Mouse (Mus musculus): ENCODE results near the gene Epb41l2.

Epb41l2 gene

DNA sequence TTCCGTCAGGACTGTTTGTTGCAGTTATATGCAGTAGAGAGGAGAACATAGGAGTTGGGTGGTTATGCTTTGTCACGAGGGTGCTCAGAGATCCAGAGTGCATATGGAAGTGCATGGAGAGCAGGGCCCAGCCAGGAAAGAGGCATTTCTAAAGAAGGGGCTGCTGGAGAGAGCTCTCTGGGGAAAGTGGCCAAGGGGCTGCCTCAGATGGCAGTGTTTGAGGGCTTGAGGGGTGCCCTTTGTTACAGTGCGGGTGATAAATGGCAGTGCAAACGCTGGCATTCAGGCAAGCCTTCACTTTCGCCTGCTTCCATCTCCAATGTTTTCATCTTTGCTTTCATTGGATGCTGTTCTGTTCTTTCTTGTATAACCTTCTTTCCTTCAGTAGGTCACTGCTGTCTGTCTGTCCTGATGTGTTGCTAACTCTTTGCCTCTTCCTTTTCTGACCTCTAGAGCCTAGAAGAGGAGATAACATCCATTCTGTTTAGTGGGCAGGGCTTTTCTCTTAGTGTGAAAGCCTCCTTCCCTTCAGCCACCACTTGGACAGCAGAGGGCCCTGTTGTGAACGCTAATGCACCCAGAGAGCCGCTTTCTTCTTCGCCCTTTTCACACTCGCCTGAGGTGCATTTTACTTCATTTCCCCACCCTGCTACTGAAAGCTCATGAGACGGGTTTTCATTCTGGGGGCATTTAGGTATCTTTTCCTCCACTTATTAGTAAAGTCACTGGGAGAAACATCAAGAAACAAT, 139.9 kb downstream of the Epb41l2 start:
- no peak for DNase-seq (ENCODE audit: low spot score in 2 of 2)

DNA sequence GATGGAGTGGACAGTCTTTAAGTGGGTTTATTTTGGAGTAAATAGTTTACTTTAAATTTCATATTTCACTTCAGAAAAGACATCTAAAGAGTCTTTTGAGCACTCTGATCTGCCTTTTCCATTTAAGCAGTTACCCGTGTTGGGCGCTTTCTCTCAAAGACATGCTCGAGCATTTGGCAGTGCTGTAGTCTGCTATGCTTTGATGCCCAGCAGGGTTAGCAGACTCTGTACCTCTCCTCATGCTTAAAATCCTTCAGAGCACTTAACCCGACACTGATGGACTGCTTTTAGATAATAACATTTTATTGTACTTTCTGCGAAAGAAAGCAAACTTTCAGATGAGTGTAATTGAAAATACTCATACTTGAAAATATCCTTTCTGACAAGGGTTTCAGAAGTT, 143.7 kb downstream of the Epb41l2 start:
- no peak for DNase-seq (ENCODE audit: low spot score in 2 of 2)

DNA sequence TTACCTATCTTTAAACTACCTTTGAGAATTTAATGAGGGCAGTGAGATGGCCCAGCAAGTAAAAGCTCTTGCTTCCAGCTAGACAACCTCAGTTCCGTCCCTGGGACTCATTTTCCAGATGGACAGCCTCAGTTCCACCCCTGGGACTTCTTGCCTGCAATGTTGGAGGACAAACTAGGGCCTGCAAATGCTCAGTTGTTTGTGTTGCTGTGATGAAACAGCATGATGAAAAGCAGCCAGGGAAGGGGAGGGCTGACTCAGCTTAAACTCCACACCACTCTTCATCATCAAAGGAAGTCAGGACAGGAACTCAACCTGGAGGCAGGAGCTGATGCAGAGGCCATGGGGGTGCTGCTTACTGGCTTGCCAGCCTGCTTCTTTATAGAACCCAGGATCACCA, 154.2 kb downstream of the Epb41l2 start:
- no peak for DNase-seq (ENCODE audit: low spot score in 2 of 2)

DNA sequence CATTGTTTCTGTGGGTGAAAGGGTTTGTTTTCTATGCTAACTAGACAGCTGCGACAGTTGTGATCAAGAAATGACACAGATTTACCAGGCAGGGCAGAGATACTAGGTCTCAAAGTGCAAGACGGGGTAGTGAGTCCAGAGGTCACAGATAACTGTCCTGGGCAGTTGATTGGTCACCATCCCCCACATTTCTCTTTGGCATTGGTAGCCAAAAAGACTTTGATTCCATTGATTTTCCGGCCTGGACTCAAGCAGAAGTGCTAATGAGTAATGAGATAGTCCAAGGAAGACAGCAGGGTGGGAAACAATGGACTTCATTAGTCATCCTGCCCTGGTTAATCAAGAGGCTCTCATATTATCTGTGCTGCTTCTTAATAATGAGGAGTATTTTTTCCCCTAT, 160.4 kb downstream of the Epb41l2 start:
- no peak for DNase-seq (ENCODE audit: low spot score in 2 of 2)

DNA sequence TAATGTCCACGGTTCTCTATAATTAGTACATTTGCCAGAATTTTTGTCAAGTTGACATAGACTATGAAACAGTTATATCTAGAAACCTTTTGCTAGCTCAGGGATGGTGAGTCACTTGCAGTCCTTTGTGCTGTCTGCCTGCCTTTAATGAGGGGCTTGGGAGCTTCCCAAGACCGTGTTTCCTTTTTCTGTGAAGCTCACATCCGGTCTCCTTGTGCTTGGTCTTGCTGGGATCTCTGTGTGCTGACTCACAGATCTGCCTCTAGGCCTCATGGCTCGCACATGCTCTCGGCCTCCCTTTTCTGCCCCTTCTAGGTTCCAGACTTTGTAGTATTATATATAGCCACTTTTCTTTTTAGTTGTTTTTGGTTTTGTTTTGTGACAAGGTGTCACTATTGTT, 160.8 kb downstream of the Epb41l2 start:
- DNase-seq (ENCODE audit: low spot score in 2 of 2): no peak

DNA sequence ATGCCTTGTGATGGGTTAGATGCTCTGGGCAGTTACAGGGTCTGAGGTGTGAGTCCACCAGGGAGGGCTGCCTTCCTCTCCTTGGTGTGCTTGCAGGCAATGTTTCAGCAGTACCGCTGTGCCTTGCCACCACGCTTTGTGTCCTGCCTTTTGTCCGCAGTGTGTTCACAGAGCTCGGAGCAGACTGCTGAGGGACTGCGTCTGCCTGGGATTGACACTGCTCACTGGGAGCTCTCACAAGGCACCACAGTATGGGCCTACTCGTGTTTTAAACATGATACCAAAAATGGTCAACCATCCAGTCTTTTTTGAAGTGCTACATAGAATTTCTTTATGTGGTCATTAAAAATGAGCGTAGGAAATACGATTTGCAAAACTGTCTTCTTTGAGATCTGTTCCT, 164.1 kb downstream of the Epb41l2 start:
- DNase-seq (ENCODE audit: low spot score in 2 of 2): no peak

DNA sequence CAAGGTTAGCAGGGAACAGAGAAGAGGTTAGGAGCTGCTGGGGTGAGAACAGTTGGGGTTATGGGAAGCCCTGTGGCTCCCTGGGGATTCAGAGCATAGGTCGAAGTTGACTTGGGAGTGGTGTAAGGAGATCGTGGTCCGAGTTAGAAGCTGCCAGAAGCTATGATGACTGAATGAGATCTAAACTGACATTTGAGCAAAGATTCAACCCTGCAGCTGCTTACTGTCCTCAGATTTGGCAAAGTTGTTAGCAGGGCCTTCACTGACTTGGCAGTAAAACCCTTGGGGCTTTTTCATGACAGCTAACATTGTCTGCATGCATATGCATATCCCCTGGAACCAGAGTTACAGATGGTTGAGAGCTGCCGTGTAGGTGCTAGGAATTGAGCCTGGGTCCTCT, 166.6 kb downstream of the Epb41l2 start:
- DNase-seq (ENCODE audit: low spot score in 2 of 2): no peak

DNA sequence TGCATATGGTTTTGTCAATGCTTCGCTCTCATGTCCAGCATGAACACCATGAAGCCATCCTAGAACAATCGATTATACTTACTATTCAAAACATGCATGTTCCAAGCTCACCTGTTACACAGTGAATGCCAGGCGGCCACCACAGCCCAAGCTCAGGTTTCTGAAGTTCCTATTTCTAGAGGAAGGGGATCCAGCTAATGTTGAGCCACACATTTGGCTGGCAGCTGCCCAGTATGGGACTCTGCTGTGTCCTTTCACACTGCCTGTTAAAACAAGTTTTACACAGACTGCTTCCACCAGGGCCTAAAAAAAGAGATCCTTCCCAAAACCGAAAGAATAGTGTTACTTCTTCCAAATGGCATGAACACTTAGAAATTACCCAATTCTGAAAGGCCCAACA, 167.0 kb downstream of the Epb41l2 start:
- no peak for DNase-seq (ENCODE audit: low spot score in 2 of 2)

DNA sequence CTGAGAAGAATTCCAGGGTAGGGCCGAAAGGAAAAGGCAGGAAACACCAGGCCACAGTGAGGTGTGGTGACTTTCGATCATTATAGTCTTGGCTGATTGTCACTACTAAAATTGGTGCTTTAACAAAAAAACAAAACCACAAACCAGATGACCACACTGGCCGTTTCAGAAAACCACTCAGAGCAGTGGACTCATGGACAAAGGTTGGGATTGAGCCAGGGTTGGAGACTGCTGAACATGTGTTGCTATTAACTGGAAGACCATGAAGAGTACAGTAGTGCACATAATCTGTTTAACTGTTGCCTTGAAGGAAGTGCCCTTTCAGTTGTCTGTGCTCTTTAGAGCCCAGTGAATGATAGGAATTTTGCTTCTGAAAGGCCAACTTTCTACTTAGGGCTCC, 167.5 kb downstream of the Epb41l2 start:
- DNase-seq (ENCODE audit: low spot score in 2 of 2): no peak

DNA sequence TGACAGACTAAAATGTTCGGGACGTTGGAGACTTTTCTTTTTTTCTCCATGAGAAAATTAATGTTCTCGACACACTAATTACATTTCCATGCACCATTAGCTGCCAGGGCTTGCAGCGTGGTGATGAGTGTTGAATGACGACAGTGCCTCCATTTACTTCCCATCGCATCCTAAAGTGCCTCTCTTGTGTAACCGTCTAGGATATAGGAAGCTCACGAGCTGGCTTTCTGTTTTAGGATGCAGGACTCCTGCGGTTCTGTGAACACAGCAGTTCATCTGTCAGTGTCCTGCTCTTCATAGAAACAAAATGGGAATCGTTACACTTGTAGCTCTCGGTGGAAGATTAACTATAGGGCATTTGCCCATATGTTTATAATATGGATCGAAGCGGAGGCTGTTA, 171.7 kb downstream of the Epb41l2 start:
- no peak for DNase-seq (ENCODE audit: low spot score in 2 of 2)

DNA sequence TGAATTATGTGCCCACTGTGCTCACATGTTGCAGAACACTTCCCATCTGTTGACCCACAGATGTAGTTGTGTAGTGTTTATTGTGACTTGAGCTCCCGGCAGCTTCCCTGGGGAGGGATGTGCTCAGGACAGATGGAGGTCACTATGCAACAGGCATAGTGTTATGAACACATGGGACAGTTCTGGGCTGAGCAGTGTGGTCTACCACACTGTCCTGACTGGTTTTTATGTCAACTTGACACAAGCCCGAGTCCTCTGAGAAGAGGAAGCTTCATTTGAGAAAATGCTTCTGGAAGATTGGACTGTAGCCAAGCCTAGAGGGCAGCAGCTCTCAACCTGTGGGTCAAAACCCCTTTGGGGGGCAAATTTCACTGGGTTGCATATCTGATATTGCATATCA, 173.5 kb downstream of the Epb41l2 start:
- DNase-seq (ENCODE audit: low spot score in 2 of 2): no peak

DNA sequence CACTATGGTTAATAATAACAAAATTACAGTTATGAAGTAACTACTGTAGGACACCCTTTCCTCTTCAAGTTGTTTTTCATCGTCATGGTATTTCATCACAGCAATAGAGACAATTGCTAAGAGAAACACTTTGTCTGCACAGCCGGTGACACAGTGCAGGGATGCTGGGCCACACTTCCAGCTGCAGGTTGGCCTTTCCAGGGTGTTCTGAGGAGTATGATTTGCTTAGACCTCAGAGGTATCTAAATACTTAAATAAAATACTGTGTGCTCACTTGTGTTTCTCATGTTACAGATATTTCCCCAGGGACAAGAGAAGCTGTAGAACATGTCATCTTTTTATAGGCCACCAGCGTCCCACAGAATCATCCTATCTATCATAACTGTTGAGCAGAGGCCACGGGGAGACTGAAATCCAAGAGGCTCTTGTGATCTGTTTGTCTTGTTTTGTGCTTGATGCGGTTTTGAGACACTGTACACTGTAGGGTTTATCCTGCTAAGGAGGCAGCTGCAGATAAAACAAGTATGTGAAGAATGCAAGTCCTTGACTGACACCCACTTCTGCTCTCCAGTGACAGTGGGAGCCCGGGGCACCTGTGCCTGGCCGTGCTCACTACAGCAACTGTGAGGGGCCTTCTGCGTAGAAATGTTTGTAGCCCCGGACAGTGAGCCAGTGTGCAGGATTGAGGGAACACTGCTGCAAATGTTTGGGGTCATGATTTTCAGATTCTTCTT, 174.1 kb downstream of the Epb41l2 start:
- DNase-seq (ENCODE audit: low spot score in 2 of 2): no peak

DNA sequence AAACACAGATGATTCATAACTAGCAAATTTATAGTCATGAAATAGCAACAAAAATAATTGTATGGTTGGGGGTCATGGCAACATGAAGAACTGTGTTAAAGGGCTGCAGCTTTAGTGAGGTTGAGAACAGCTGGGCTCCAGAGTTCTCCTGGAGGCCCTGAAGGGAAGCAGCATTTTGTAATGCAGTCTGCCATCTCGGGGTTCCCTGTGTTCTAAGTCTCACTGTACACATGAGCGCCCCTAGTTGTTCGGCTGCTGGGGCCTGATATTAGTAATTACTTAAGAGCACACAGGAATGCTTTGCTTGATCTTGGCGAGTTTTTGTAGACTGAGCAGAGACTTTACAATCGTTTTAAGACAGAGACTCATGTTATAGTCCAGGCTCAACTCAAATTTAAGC, 174.9 kb downstream of the Epb41l2 start:
- no peak for DNase-seq (ENCODE audit: low spot score in 2 of 2)

DNA sequence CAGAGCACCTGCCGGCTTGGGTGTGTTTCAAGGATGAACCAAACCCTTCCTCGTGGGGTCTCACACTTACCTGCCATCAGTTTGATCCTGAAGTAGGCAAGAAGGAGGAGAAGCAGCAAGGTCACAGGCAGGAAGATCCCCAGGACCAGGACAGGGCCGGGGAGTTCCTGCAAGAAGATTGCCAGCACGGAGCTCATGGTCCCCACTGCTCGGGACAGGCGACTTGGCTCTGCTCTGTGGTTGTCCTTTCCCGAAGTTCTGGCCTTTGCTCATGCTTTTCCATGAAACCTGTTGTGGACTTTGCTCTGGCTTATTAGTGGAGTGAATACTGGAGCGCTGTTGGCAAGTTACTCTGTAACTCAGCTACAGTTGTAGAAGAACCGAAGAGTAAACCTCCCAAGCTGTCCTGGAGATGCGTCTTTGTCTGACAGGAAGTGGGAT, 176.3 kb downstream of the Epb41l2 start, which contains the start of gene Smlr1:
Gene Smlr1, minus strand, starts transcription at position 377 of the 441 bp plus-strand sequence.
- DNase-seq (ENCODE audit: low spot score in 2 of 2): no peak

DNA sequence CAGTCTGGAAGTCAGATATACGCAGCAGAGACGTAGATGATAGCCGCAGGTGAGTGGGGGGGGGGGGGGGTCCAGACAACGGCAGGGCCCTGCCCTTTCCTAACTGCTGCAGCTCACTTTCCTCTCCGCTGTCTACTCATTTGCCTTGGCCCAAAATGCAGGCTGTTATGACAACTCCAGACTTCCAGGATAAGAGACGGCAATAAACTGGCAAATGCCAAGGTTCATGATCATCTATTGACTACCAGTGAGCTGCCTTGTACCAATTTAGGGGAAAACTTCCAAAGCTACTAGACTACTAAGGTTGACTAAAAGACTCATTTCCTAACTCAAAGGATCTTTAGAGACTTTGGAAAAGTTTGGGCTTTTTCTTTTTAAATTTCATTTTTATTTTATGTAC, 177.0 kb downstream of the Epb41l2 start:
- DNase-seq (ENCODE audit: low spot score in 2 of 2): no peak

DNA sequence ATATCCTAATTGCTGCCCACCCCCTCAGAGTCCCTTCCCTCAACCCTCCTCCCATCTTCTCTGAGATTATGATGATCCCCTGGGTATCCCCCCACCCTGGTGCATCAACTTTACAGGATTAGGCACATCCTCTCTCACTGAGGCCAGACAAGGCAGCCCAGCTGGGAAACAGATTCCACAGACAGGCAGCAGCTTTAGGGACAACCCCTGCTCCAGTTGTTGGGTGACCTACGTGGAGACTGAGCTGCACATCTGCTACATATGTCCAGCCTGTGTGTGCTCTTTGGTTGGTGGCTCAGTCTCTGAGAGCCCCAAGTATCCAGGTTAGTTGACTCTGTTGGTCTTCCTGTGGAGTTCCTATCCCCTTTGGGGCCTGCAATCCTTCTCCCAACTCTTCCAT, 179.1 kb downstream of the Epb41l2 start:
- no peak for DNase-seq (ENCODE audit: low spot score in 2 of 2)

DNA sequence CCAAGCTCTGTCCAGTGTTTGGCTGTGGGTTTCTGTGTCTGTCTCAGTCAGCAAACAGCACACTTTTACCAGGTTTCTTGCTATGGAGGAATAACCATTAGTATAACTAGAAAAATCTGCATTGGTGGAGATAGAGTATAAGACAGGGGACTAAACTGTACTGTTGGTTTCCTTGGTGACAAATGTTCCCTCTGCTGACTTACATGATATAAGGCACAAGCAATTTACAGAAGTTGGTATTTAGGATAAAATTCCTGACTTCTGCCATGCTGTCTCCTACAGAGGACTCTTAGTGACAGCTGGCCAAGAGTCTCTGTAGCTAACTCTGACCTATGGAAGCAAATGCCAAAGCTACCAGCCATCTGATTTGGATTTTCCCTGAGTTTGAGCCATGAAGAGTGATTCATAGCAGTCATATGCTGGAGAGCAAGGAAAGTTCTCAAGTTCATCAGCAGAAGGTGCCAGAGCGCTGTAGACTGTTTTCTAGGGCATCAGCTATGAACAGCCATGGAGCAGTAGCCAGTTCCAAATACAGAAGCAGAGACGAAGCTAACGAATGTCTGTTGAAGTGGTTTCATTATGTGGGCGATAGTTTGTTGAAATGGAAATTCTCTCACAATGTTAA, 179.7 kb downstream of the Epb41l2 start:
- no peak for DNase-seq (ENCODE audit: low spot score in 2 of 2)

DNA sequence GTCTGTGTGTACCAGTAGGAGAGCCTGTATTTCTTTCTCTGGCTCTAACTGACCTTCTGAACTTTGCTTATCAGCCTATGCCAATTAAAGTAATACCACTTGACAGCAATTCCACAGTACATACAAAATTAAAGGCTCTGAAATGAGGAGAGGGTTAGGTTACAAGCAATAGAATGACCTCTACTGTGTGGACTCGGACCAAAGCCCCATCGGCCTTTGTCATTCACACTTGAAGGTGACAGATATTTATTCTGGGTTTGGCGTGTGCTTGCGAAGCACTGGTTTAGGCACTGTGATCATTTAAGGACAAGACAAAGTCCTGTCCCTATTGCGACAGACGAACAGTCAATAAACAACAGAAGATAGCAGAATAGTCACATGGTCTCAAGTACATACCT, 180.2 kb downstream of the Epb41l2 start:
- DNase-seq (ENCODE audit: low spot score in 2 of 2): no peak

DNA sequence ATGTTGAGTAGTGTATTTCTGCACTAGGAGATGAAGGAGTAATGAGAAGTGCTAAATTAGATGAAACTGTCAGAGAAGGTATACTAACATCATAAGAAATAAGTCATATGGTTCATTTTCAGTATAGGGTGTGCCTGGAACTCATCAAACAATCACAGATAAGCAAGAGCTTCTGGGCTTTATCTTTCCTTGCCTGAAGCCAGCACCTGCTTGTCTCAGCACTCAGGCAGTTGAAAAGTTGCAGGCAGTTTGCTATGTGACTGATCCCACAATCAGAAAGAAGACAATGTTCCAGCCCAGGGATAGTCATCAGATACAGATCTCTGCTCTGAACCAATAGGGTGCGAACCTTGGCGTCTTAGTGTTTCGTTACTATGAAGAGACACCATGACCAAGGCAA, 181.5 kb downstream of the Epb41l2 start:
- no peak for DNase-seq (ENCODE audit: low spot score in 2 of 2)

DNA sequence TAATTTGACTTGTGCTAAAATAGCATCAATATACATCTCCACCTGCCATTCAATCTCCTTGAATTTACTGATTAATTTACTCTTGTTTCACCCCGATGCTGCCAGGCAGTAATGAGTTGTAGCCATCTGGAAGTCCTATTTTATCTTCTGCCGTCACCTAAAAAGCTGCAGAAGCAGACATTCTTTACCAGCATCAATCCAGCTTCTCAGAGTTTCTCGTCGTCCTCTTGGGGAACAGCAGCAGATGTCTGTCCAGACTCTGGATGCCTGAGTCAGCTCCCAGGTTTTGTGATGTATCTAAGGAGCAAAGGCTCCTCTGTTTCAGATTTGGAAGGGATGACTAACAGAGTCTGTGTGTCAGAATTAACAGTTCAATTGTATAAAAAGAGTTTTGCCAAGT, 193.3 kb downstream of the Epb41l2 start:
- DNase-seq (ENCODE audit: low spot score in 2 of 2): no peak

DNA sequence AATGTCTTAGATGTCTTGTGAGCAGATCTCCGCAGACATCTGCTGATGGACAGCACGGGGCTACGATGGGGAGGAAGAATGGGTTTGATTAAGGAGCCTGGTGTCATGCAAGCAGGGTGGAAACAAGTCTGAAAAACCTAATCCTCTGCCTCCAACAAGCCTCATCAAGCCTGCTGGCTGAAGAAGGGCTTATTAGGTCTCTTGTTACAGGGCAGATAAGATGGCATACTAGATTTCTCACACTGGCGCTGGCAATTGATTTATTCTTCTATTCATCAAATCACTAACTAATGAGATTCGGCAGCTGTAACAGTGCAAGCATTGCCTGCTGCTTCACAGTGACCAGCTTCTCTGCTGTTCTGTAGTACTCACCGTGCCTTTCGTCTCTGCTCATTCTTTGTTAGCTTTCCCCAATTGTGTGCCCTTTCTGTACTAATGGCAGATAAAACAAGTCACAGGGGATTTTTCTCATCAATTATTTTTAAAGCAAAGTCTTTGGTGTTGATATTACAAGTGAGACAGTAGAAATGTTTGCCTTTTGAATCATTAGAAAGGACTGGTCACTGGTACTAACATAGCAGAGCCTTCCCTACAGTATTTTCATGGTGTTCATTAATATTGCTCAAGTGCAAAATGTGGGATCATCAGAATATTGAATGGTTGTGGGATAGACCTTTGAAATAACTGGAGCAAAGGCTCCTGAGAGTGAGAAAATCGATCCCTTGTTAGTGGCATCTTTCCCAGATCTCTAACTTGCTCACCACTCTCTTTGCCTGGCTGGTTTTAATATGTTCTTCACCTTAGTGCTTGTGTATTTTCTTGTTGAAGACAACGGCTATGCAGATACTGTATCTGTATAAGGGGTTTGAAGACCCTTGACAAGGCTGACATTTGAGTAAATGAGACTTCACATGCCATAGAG, 212.0 kb downstream of the Epb41l2 start:
- DNase-seq (ENCODE audit: low spot score in 2 of 2): no peak

Measured in urinary bladder, adult 18-20 months (tissue).